Mouse (Mus musculus): ENCODE measurements at regions not wholly inside any gene's neighbourhood (a gene's known extent, or its start where the extent isn't known, plus 50 kb on each side); places are given as distances from the start of the nearest gene placed in this dataset.

GRCm38 (mm10) chr13:52049249-52049648, 202.8 kb downstream of the Gadd45g start:
- DNase-seq (ENCODE audit: low spot score), result no peak

GRCm38 (mm10) chr13:52055741-52056140, 209.3 kb downstream of the Gadd45g start:
- no peak for DNase-seq (ENCODE audit: low spot score)

- no peak for DNase-seq (ENCODE audit: low spot score)
These were observed 211.0 kb downstream of the Gadd45g start for GRCm38 (mm10) chr13:52057456-52057855.

- DNase-seq (ENCODE audit: low spot score), result no peak
These were observed 213.4 kb downstream of the Gadd45g start for GRCm38 (mm10) chr13:52059756-52060417.

GRCm38 (mm10) chr13:52060418-52060870, 214.0 kb downstream of the Gadd45g start:
- no peak for DNase-seq (ENCODE audit: low spot score)

GRCm38 (mm10) chr13:52061454-52061853, 215.0 kb downstream of the Gadd45g start:
- DNase-seq (ENCODE audit: low spot score), result no peak

GRCm38 (mm10) chr13:52061881-52062280, 215.4 kb downstream of the Gadd45g start:
- no peak for DNase-seq (ENCODE audit: low spot score)

GRCm38 (mm10) chr13:52062576-52062975, 216.1 kb downstream of the Gadd45g start:
- no peak for DNase-seq (ENCODE audit: low spot score)

- no peak for DNase-seq (ENCODE audit: low spot score)
These were observed 218.8 kb downstream of the Gadd45g start for GRCm38 (mm10) chr13:52065274-52065673.

- DNase-seq (ENCODE audit: low spot score), result no peak
These were observed 219.2 kb downstream of the Gadd45g start for GRCm38 (mm10) chr13:52065720-52066119.

- DNase-seq (ENCODE audit: low spot score), result no peak
These were observed 220.6 kb downstream of the Gadd45g start for GRCm38 (mm10) chr13:52067048-52067447.

GRCm38 (mm10) chr13:52068886-52069439, 222.5 kb downstream of the Gadd45g start:
- DNase-seq (ENCODE audit: low spot score), result no peak

GRCm38 (mm10) chr13:52069714-52070113, 223.2 kb downstream of the Gadd45g start:
- no peak for DNase-seq (ENCODE audit: low spot score)

- DNase-seq (ENCODE audit: low spot score), result no peak
These were observed 224.5 kb downstream of the Gadd45g start for GRCm38 (mm10) chr13:52070731-52071663.

- DNase-seq (ENCODE audit: low spot score), result no peak
These were observed 231.1 kb downstream of the Gadd45g start for GRCm38 (mm10) chr13:52077616-52078015.

- DNase-seq (ENCODE audit: low spot score), result no peak
These were observed 232.1 kb downstream of the Gadd45g start for GRCm38 (mm10) chr13:52078561-52078960.

GRCm38 (mm10) chr13:52079678-52080246, 233.3 kb downstream of the Gadd45g start:
- no peak for DNase-seq (ENCODE audit: low spot score)

GRCm38 (mm10) chr13:52083601-52084455, 237.3 kb downstream of the Gadd45g start:
- DNase-seq (ENCODE audit: low spot score), result no peak

GRCm38 (mm10) chr13:52085110-52085509, 238.6 kb downstream of the Gadd45g start:
- DNase-seq (ENCODE audit: low spot score), result no peak

- no peak for DNase-seq (ENCODE audit: low spot score)
These were observed 241.8 kb downstream of the Gadd45g start for GRCm38 (mm10) chr13:52088319-52088718.

GRCm38 (mm10) chr13:52090365-52090764, 243.9 kb downstream of the Gadd45g start:
- no peak for DNase-seq (ENCODE audit: low spot score)

Data from layer of hippocampus, adult 9-10 months (tissue).